Mouse (Mus musculus): ENCODE data around the gene Abca4. TPM values are rescaled to one million over a fixed set of nuclear protein-coding genes. Genes with fewer than 3 reads are reported as not detected.

Abca4 gene
- polyA plus RNA-seq, 1 experiment from 2014 or later: 1.4 TPM

GRCm38 (mm10) chr3:122120217-122120616 lies 76.0 kb downstream of the Abca4 start:
- Histone ChIP-seq H3K4me1 (ENCODE audit: insufficient read depth, low read length) (peaks cover 18% of the 10 kb centered on the region), H3K4me2 (replicated peaks; ENCODE audit: low read depth, low read length) (no peak overlapping the region), H3K9me3 (ENCODE audit: low read length) (no peaks in the 10 kb centered on the region), H3K4me3 (ENCODE audit: low read length) (no peak overlapping the region), H3K27me3 (ENCODE audit: insufficient read depth, low read length) (no peaks in the 10 kb centered on the region), H3K36me3 (ENCODE audit: insufficient read depth, low read length) (no peaks in the 10 kb centered on the region), H3K9ac (replicated peaks; ENCODE audit: low read length) (no peak overlapping the region), H3K27ac (ENCODE audit: low read length) (peak overlapping the region; percentile 75)
- WGBS: 61% methylated on average over 7 of the region's 7 CpGs
- no peak for ATAC-seq (ENCODE audit: low FRiP score, low TSS enrichment)

DNA sequence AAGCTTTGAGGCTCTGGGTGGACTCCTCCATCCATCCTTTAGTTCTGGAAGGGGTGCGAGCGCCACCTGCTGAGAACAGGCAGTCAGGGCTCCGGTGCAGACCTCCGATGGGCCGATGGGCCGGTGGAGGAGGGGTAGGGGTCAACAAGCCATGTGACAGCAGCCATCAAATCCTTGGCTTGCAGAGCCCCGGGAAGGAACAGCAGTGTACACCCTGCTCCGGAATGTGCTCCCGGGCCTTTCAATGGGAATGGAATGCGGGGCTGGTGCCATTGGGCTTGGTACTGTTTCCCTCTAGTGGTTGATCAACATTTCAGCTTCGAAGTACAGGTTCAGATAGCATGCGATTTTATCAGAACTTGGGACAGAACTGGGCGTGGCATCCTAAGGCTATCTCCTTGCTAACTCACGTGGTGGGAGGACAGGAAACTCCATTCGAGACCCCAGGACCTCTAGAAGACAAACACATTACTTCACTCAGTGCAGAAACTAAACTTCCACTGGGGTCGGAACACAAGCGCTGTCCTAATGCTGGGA lies 78.0 kb downstream of the Abca4 start:
- 0 out of 2 replicates have a peak overlapping the region, but pooled peaks have one; percentile 3 for H3K9ac ChIP-seq (replicated peaks; ENCODE audit: low read length)
- H3K4me2 ChIP-seq (replicated peaks; ENCODE audit: low read depth, low read length): peak overlapping the region; percentile 45
- H3K4me3 ChIP-seq (ENCODE audit: low read length): peak overlapping the region; percentile 27
- peak; percentile 97 for ATAC-seq (ENCODE audit: low FRiP score, low TSS enrichment)
- WGBS: 7% methylated on average over 17 of the region's 17 CpGs
- peak overlapping the region; percentile 56 for H3K27ac ChIP-seq (ENCODE audit: low read length)
- no peaks in the 10 kb centered on the region for H3K27me3 ChIP-seq (ENCODE audit: insufficient read depth, low read length)
- H3K4me1 ChIP-seq (ENCODE audit: insufficient read depth, low read length): peaks cover 18% of the 10 kb centered on the region
- H3K36me3 ChIP-seq (ENCODE audit: insufficient read depth, low read length): no peaks in the 10 kb centered on the region
- no peaks in the 10 kb centered on the region for H3K9me3 ChIP-seq (ENCODE audit: low read length)

DNA sequence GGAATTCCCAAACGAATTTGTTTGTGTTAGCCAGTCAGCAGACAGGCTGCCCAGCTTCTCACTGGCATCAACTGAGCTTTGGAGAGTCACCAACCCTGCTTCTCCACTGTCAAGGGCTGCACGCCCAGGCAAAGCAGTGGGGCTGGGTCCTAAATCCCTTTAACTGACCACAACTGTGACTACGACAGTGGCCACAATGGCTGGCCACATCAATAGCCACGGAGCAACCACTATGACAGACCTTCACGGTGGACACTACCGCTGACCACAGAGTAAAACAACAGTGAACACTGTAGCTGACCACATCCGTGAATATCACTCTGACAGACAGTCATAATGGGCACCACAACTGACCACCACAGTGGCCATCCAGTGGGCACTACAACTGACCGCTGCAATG lies 78.6 kb downstream of the Abca4 start:
- Histone ChIP-seq H3K36me3 (ENCODE audit: insufficient read depth, low read length) (no peaks in the 10 kb centered on the region), H3K27me3 (ENCODE audit: insufficient read depth, low read length) (no peaks in the 10 kb centered on the region), H3K4me2 (replicated peaks; ENCODE audit: low read depth, low read length) (peak overlapping the region; percentile 45; the same call in 1 of the 2 replicates), H3K4me3 (ENCODE audit: low read length) (no peak overlapping the region), H3K4me1 (ENCODE audit: insufficient read depth, low read length) (peaks cover 16% of the 10 kb centered on the region), H3K9ac (replicated peaks; ENCODE audit: low read length) (no peak overlapping the region), H3K27ac (ENCODE audit: low read length) (peak overlapping the region; percentile 56), H3K9me3 (ENCODE audit: low read length) (no peaks in the 10 kb centered on the region)
- 86% methylated on average over 8 of the region's 8 CpGs for WGBS
- no peak for ATAC-seq (ENCODE audit: low FRiP score, low TSS enrichment)

- no peaks in the 10 kb centered on the region for H3K9me3 ChIP-seq (ENCODE audit: low read length)
- no peaks in the 10 kb centered on the region for H3K27me3 ChIP-seq (ENCODE audit: insufficient read depth, low read length)
- H3K4me1 ChIP-seq (ENCODE audit: insufficient read depth, low read length): peaks cover 13% of the 10 kb centered on the region
- H3K36me3 ChIP-seq (ENCODE audit: insufficient read depth, low read length): no peaks in the 10 kb centered on the region
- WGBS: 40% methylated on average over 17 of the region's 17 CpGs
- no peak overlapping the region for H3K9ac ChIP-seq (replicated peaks; ENCODE audit: low read length)
- H3K4me3 ChIP-seq (ENCODE audit: low read length): no peak overlapping the region
- ATAC-seq (ENCODE audit: low FRiP score, low TSS enrichment): no peak
- H3K4me2 ChIP-seq (replicated peaks; ENCODE audit: low read depth, low read length): no peak overlapping the region
- H3K27ac ChIP-seq (ENCODE audit: low read length): no peak overlapping the region
Measured at GRCm38 (mm10) chr3:122128999-122129493, 84.8 kb downstream of the Abca4 start.

DNA sequence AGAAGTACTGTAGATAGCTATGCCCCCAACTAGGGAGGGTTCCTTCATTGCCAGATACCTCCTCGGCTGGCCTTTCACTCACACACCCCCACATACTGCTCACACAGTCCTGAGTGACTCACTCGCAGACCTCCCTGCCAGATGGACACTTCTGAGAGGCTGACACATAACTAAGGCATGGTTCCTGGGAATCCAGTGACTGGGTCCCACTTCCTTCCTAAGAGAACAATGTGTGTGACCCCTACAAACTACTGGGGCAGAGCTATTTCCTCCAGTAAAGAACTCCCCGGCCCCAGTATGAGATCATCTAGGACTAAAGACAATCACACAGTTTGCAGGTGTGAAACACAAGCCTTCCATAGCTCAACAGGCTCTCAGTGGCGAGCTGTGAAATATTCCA lies 86.5 kb downstream of the Abca4 start:
- 25% methylated on average over 4 of the region's 4 CpGs for whole genome bisulfite sequencing
- ATAC-seq (ENCODE audit: low FRiP score, low TSS enrichment): peak; percentile 81
- no peak overlapping the region for H3K4me3 ChIP-seq (ENCODE audit: low read length)
- peaks cover 13% of the 10 kb centered on the region for H3K4me1 ChIP-seq (ENCODE audit: insufficient read depth, low read length)
- H3K36me3 ChIP-seq (ENCODE audit: insufficient read depth, low read length): no peaks in the 10 kb centered on the region
- H3K9ac ChIP-seq (replicated peaks; ENCODE audit: low read length): no peak overlapping the region
- H3K27me3 ChIP-seq (ENCODE audit: insufficient read depth, low read length): no peaks in the 10 kb centered on the region
- no peak overlapping the region for H3K4me2 ChIP-seq (replicated peaks; ENCODE audit: low read depth, low read length)
- H3K27ac ChIP-seq (ENCODE audit: low read length): peak overlapping the region; percentile 29; the same call in 1 of the 2 replicates
- H3K9me3 ChIP-seq (ENCODE audit: low read length): no peaks in the 10 kb centered on the region

DNA sequence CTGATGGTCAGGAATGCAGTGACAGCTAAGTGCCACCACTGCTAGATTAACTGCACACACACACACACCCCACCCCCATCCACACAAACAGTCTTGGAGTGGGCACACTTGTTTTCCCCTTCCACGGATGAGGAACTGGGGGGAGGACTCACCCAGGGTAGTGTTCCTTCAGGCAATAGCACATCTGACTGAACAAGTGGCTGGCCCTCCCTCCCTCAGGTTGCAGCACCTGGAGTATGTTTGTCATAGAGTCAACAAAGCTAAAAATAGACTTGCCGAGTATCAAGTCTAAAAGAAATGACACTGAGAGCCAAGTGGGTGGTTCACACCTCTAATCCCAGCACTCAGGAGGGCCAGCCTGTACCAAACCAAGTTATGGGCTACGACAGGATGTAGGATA lies 87.4 kb downstream of the Abca4 start:
- H3K27me3 ChIP-seq (ENCODE audit: insufficient read depth, low read length): no peaks in the 10 kb centered on the region
- no peak overlapping the region for H3K27ac ChIP-seq (ENCODE audit: low read length)
- H3K4me1 ChIP-seq (ENCODE audit: insufficient read depth, low read length): peaks cover 13% of the 10 kb centered on the region
- no peak overlapping the region for H3K9ac ChIP-seq (replicated peaks; ENCODE audit: low read length)
- H3K4me3 ChIP-seq (ENCODE audit: low read length): no peak overlapping the region
- no peak overlapping the region for H3K4me2 ChIP-seq (replicated peaks; ENCODE audit: low read depth, low read length)
- H3K36me3 ChIP-seq (ENCODE audit: insufficient read depth, low read length): no peaks in the 10 kb centered on the region
- 0 out of 2 replicates have a peak, but pooled peaks have one; percentile 49 for ATAC-seq (ENCODE audit: low FRiP score, low TSS enrichment)
- WGBS: 29% methylated on average over 3 of the region's 3 CpGs
- H3K9me3 ChIP-seq (ENCODE audit: low read length): no peaks in the 10 kb centered on the region

DNA sequence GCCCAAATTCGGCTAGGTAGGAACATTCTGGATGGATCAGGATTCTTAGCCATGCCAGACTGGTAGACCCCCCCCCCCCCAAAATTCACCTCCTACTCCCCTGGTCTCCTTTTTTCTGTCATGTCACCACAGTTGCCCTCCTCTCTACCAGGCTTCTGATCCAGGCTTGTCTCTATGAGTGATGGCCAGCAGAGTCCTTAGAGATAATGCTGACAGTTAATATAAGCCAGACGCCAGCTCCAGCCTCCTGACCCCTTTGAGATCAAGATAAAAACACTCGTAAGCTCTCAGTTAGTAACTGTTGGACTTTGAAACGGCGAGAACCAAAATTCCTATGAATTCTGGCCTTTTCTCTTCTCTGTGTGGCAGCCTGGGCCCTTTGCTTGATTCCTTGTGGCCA lies 89.0 kb downstream of the Abca4 start:
- Histone ChIP-seq H3K4me3 (ENCODE audit: low read length) (no peak overlapping the region), H3K36me3 (ENCODE audit: insufficient read depth, low read length) (no peaks in the 10 kb centered on the region), H3K9me3 (ENCODE audit: low read length) (no peaks in the 10 kb centered on the region), H3K4me1 (ENCODE audit: insufficient read depth, low read length) (peaks cover 13% of the 10 kb centered on the region), H3K27me3 (ENCODE audit: insufficient read depth, low read length) (no peaks in the 10 kb centered on the region), H3K27ac (ENCODE audit: low read length) (no peak overlapping the region), H3K9ac (replicated peaks; ENCODE audit: low read length) (no peak overlapping the region), H3K4me2 (replicated peaks; ENCODE audit: low read depth, low read length) (no peak overlapping the region)
- ATAC-seq (ENCODE audit: low FRiP score, low TSS enrichment): no peak
- WGBS: 67% methylated on average over 5 of the region's 5 CpGs

DNA sequence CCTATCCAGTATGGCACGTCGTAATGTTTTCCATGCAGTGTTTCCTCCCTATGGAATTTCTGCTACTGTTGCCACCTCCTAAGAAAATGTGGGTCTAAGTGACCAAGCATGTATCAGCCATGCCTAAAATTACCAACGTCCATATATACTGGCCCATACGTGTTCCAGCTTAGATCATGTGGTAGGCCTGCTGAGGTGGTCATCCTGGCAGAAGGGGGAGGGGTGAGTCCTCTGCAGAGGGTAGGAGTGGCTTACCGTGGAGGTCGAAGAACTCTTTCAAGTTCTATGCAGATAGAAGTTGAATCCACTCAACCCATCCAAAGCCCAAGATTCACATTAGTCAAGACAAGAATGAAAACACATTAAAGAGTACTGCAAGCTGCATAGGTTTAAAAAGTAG lies 89.6 kb downstream of the Abca4 start:
- 74% methylated on average over 6 of the region's 6 CpGs for WGBS
- no peak for ATAC-seq (ENCODE audit: low FRiP score, low TSS enrichment)
- no peak overlapping the region for H3K4me3 ChIP-seq (ENCODE audit: low read length)
- H3K4me1 ChIP-seq (ENCODE audit: insufficient read depth, low read length): peaks cover 13% of the 10 kb centered on the region
- no peak overlapping the region for H3K27ac ChIP-seq (ENCODE audit: low read length)
- no peaks in the 10 kb centered on the region for H3K9me3 ChIP-seq (ENCODE audit: low read length)
- H3K36me3 ChIP-seq (ENCODE audit: insufficient read depth, low read length): no peaks in the 10 kb centered on the region
- no peak overlapping the region for H3K4me2 ChIP-seq (replicated peaks; ENCODE audit: low read depth, low read length)
- no peaks in the 10 kb centered on the region for H3K27me3 ChIP-seq (ENCODE audit: insufficient read depth, low read length)
- no peak overlapping the region for H3K9ac ChIP-seq (replicated peaks; ENCODE audit: low read length)

DNA sequence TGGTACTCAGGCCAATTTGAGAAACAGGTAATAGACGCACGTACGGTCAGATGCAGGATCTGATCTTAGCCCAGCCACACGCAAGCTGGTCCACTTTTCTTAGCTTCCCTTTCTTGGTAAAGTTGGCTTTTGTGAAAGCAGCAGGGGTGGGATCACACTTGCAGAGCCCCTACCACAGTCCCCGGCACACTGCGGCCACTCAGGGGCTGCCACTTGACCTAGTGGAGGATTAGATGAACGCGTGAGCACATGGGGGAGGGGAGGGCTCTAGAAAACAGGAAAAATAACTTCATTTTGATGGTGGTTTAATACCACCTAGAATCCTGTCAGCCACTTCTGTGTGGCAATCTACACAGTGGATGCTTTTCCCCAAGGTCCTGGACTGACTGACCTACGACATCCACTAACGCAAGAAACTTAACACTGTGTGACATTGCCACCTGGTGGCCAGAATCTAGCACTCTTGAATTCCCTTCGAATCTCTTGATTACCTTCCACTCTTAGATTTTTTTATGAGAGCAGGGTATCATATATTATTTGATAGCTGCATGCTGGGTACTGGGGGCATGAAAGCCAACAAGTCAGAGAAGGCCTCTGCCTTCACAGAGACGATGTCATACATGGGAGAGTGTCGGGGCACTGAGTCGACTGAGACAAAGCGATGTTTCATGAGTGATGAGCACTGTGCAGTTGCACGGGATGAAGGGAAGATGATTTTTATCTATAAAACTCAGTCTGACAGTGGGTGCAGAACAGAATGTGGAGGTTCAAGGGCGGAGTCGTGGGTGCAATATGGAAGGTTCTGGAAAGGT lies 96.6 kb downstream of the Abca4 start:
- H3K36me3 ChIP-seq (ENCODE audit: insufficient read depth, low read length): no peaks in the 10 kb centered on the region
- WGBS: 70% methylated on average over 18 of the region's 18 CpGs
- H3K9ac ChIP-seq (replicated peaks; ENCODE audit: low read length): no peak overlapping the region
- no peaks in the 10 kb centered on the region for H3K4me1 ChIP-seq (ENCODE audit: insufficient read depth, low read length)
- no peaks in the 10 kb centered on the region for H3K9me3 ChIP-seq (ENCODE audit: low read length)
- no peak overlapping the region for H3K4me2 ChIP-seq (replicated peaks; ENCODE audit: low read depth, low read length)
- no peak overlapping the region for H3K27ac ChIP-seq (ENCODE audit: low read length)
- H3K4me3 ChIP-seq (ENCODE audit: low read length): no peak overlapping the region
- no peaks in the 10 kb centered on the region for H3K27me3 ChIP-seq (ENCODE audit: insufficient read depth, low read length)
- peak; percentile 76; the same call in 1 of the 2 replicates for ATAC-seq (ENCODE audit: low FRiP score, low TSS enrichment)

Measured in kidney, embryonic 16.5 days (tissue).